Mouse (Mus musculus): ENCODE measurements around the gene Neurog2. TPM values are rescaled to one million over a fixed set of nuclear protein-coding genes. Genes with fewer than 3 reads are reported as not detected.

Neurog2 gene
- not detected for total RNA-seq (2023)

DNA sequence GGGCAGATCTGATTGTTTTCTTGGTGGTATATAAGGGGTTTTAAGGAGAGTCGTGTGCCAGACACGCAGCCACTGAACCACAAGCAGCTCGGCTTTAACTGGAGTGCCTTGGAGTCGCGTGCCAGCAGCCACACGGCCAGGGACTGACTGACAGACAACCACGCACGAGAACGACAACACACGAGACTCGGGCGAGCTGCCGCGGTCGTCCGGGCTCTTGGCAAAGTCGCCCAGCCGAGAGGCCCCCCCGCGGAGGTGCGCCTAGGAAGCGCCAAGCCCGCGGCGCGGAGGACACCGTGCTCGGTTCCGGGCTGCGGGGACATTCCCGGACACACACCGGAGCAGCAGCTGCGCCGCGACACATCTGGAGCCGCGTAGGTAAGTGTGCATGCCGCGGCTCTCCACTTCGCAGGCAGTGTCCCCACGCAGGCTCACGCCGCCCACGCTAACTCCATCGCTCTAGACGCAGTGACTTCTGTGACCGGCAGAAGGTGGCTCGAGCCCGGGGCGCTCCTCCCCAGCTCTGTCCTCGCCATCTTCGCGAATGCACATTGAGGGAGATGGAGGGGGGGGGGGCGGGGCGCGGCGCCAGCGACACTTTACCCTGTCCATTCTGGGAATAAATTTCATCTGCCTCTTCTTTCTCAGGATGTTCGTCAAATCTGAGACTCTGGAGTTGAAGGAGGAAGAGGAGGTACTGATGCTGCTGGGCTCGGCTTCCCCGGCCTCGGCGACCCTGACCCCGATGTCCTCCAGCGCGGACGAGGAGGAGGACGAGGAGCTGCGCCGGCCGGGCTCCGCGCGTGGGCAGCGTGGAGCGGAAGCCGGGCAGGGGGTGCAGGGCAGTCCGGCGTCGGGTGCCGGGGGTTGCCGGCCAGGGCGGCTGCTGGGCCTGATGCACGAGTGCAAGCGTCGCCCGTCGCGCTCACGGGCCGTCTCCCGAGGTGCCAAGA is at the start of gene Neurog2:
Neurog2 (plus strand) TSS at position 56 of the 953 bp plus-strand sequence.

Other genes with a start within 250 kb of the Neurog2 start
- 10 to 100 TPM; 24.5 to 34.3 TPM for gene Ank2, start 133.8 kb upstream of the Neurog2 start, total RNA-seq (2023)
- 10 to 100 TPM; 24.8 to 27.4 TPM for gene Larp7, start 79.8 kb upstream of the Neurog2 start, total RNA-seq (2023)
- gene Zgrf1, start 79.6 kb upstream of the Neurog2 start, total RNA-seq (2023) = 1 to 10 TPM; 1.6 to 1.8 TPM
- gene Alpk1, start 147.4 kb downstream of the Neurog2 start, total RNA-seq (2023) = 100 to 1,000 TPM; 104 to 106 TPM
- 100 to 1,000 TPM; 113 to 116 TPM for gene Tifa, start 156.7 kb downstream of the Neurog2 start, total RNA-seq (2023)
- gene Ap1ar, start 204.4 kb downstream of the Neurog2 start, total RNA-seq (2023) = 10 to 100 TPM; 25.1 to 27.4 TPM

Measured in monocyte, adult 59 days (primary cell).